Mouse (Mus musculus) lung, adult 2 months (tissue): ENCODE measurements around the gene Cyb5d1. TPM values are rescaled to one million over a fixed set of nuclear protein-coding genes. Genes with fewer than 3 reads are reported as not detected.

Experiments
- DNase-seq: peaks from one replicate; pipeline ENCODE4 v3.0.0; 2022
- H3K4me1 ChIP-seq: fragments of 200-500 bp; 2 replicates; pipeline ENCODE4 v1.6.1; 2011; ENCODE audit warnings: low read length; ENCODE audit not compliant: control insufficient read depth, insufficient read depth
- H3K4me3 ChIP-seq: fragments of 200-500 bp; replicated peaks from 2 replicates; pipeline ENCODE3; 2011; ENCODE audit warnings: low read depth, mild to moderate bottlenecking, control low read depth, low read length; ENCODE audit errors: extremely low read depth
- CTCF ChIP-seq: fragments of 200-500 bp; IDR thresholded peaks from 2 replicates; pipeline ENCODE4 v1.5.1; 2011; ENCODE audit warnings: mild to moderate bottlenecking, low read length, control low read depth; ENCODE audit not compliant: insufficient read depth
- POLR2A ChIP-seq: fragments of 200-500 bp; IDR thresholded peaks from 2 replicates; pipeline ENCODE4 v1.6.1; 2011; ENCODE audit warnings: low read depth, mild to moderate bottlenecking, control low read depth, low read length, borderline replicate concordance; ENCODE audit errors: extremely low read depth
- WGBS: fragments of 180-500 bp; shearing (Covaris S2); methylation state at CpG from one replicate; pipeline ENCODE4 v1.1.7; 2018; 5-methylcytosine and 5-hydroxymethylcytosine counted together
- polyA plus RNA-seq: library from polyadenylated mRNA; depleted of rRNA; stranded (reverse); fragments of >200 nt; gene quantifications from 2 replicates; pipeline ENCODE4 v1.2.3, GENCODE M21; 2012

Cyb5d1 gene
- polyA plus RNA-seq, 1 experiment, result 24.7 TPM

DNA sequence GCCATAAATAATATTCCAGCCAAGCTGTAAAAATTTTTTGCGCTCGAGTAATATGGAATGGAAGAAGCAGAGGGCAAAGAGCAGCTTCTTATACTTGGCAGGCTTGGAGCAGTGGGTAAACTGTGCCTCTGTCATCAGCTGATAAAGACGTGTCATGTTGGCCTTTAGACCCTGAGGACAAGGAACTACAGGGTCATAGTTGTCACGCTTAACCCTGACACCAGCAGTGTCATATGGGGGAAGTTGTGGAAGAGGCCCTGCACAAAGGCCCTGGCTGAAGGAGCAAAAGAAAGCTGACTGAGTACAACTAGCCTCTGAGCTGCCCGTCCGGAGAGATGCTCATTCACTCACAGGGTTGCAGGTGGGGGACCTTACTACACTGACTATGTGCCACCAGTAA, 28.5 kb upstream of the Cyb5d1 start:
- H3K4me3 ChIP-seq, result no peak overlapping the region
- DNase-seq, result no peak
- TF ChIP-seq POLR2A (no peak), CTCF (no peak)
- H3K4me1 ChIP-seq, result no peaks in the 10 kb centered on the region
- WGBS, result 65% methylated on average over 6 of the region's 6 CpGs

DNA sequence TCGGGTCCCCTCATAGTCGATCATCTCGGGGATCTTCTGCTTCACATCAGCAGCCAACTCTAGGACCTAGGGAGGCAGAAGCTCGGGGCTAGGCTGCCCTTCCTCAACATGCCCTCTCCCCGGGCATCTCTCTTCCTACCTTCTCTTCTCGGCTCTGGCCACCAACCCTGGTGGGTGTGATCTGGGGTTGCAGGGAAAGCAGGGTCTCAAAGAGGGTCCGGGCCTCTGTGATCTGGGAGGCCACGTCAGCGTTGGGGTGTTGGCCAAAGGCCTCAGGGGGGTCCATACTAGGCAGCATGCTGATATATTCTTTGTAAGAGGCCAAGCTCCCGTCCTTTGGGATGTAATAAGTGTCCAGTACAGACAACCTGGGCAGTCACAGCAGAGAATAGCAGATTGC, 27.4 kb upstream of the Cyb5d1 start:
- 91% methylated on average over 10 of the region's 10 CpGs for WGBS
- Histone ChIP-seq H3K4me1 (no peaks in the 10 kb centered on the region), H3K4me3 (no peak overlapping the region)
- no peak for DNase-seq
- TF ChIP-seq CTCF (no peak), POLR2A (no peak)

DNA sequence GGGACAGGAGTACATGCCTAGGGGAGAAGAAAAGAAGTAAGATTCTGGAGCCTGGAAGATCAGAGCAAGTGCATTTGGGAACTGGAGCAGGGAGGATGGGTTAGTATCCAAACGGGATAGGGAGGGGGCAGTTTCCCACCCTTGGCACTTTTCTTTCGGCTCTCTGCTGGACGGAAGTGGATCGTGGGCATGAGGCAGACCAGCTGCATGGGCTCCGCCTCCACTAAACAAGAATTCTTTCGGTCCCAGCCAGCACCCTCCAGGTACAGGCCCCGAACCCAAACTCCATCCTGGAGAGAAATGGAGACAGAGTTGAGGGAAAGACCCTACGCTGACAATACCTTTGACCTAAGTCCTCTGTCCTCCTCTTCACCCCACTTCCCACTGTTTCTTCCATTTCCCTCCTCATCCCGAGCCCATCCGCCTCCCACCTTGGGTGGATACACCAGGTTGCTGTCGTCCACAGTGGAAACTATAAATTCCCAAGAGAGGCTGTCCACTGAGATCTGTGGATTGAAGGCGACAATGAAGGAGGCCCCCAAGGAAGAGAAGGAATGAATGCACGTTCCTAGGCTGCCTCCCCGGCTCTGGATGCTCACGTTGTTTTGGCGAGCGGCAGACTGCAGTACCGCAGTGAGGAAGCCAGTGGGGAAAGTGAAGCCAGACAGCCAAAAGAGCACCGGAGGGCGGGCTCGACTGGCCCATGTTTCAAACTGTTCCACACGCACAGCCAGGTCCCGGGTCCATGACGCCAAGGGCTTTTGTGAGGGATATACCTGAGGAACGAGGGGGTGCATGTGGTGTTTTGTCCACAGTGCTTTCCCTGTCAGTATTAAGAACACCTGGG, 25.9 kb upstream of the Cyb5d1 start:
- TF ChIP-seq POLR2A (no peak), CTCF (no peak)
- no peaks in the 10 kb centered on the region for H3K4me1 ChIP-seq
- no peak for DNase-seq
- H3K4me3 ChIP-seq, result no peak overlapping the region
- WGBS, result 29% methylated on average over 25 of the region's 25 CpGs

DNA sequence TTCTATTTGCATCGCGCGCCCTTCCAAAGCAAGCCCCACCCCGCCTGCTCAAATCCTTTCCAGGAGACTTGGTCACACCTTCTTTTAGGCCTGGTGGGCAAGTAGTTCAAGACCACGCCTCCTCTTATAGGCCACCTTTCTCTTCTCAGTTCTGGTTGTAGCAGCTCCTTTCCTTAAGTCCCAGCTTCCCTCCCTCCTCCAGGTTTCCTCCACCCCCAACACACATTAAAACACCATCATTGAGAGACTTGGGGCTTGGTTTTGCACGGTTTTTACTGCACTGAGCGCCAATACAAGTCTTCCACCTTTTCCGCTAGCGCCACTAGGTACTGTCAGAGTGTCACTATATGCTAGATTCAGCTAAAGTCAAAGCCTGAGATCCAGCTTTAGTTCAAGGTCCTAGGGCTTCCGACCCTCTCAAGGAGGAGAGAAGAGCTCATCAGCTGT, 25.1 kb upstream of the Cyb5d1 start:
- WGBS, result 21% methylated on average over 10 of the region's 10 CpGs
- Histone ChIP-seq H3K4me3 (peak overlapping the region; percentile 73), H3K4me1 (no peaks in the 10 kb centered on the region; the same call in 1 of the 2 replicates)
- TF ChIP-seq CTCF (no peak), POLR2A (no peak)
- no peak for DNase-seq

DNA sequence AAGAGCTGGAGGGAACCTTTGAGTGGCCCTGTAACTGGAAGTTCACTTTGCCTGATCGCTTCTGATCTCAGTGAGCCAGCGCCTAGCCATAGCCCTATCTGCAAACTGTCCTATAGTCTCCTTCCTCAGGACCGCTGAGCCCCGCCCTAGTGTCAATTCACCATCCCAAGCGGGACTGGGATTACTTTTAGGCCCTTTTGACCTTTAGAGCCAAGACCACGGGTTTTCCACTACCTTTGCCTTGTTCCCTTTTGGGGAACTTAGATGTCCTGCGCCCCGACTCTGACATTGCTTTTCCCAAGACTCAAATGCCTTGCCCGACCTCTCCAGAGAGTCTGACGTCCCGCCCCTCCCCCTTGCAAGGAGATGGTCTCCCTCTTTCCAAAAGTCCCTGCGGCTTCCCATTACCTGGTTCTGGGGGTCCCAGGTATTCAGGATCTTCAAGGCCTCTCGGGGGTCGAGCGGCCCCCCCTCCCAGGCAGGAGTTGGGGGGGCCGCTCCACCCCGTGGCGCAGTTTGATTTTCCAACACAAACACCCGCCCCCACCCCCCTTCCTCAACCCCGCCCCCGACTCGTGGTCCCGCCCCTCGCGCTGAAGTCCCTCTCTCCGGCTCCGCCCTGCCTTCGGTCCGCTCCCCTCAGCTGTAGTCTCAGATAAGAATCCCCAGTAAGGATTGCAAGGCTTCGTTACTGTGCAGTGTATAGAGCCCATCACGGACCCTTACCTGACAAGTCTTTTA, 24.6 kb upstream of the Cyb5d1 start:
- peak; percentile 82 for DNase-seq
- WGBS, result under 1% methylated on average over 31 of the region's 31 CpGs

DNA sequence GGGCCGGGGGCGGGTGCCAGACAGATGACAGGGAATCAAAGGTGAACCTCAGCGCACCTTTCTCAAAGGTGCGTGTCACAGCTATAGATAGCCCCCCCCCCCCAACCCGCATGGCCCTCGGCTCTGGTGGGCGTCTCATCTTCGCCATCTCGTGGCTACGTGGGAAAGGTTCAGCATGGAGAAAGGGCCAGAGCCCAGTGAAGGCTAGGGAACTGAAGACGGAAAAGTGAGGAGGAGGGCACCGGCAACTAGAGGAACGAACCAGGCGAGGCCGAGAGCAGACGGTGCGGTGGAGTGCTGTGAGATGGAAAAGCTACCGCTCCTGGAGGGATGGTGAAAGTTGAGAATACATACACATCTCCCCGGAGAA, 24.0 kb upstream of the Cyb5d1 start:
- TF ChIP-seq POLR2A, result peak; percentile 49; the same call in 1 of the 2 replicates
- TF ChIP-seq CTCF, result peak; percentile 33
- no peak for DNase-seq
- H3K4me3 ChIP-seq, result peak overlapping the region; percentile 73
- under 1% methylated on average over 19 of the region's 19 CpGs for WGBS
- peaks cover 2% of the 10 kb centered on the region; the same call in 1 of the 2 replicates for H3K4me1 ChIP-seq

More for the DNA sequence above, 24.6 kb upstream of the Cyb5d1 start:
- peak overlapping the region; percentile 73 for H3K4me3 ChIP-seq
- H3K4me1 ChIP-seq, result no peaks in the 10 kb centered on the region; the same call in 1 of the 2 replicates
- TF ChIP-seq POLR2A (peak; percentile 34; the same call in 1 of the 2 replicates), CTCF (no peak)

DNA sequence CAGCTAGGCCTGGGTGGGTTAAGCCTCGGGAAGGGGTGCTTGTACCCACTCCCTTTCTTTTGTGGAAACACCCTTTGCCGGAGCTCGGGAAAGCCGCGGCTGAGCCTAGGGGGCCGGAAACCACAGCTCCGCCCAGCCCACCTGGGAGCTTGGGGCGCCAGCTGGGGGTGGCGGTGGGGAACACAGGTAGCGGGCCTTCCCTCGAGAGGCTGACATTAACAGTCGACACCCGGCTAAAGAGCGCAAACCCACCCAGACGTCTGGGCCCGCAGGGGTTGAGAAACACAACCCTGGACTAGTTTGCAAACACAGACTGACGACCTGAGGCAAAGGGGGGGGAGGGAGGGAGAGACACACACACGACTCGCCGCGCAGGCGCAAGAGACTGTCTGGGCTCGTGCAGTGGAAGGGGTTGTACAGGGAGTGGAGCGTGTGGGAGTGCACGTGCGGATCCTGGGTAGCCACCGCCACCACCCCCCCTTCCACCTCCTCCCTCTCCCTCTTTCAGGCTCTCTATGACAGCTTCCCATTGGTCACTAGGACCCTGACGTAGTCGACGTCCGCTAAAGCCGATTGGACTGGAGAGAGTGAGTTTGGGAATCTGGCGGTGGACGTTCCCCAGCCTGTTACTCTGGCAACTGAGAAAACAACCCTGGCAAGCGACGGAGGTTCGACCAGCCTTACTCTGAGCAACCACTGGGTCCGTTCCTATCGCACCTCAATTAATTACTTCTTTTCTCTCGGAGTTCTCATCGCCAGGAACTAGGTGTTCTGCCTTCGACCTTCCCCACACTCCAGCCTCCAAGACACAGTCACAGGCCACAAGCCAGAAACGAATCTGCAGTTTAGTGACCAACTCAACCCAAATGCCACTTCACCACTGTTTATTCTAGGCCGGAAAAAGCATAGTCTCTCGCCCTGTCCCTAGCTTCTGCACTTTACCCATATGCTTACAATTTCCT, 23.3 kb upstream of the Cyb5d1 start:
- H3K4me1 ChIP-seq, result peaks cover 6% of the 10 kb centered on the region; the same call in 1 of the 2 replicates
- TF ChIP-seq CTCF (no peak), POLR2A (peak; percentile 82)
- DNase-seq, result peak; percentile 83
- under 1% methylated on average over 45 of the region's 45 CpGs for WGBS
- peak overlapping the region; percentile 87 for H3K4me3 ChIP-seq

DNA sequence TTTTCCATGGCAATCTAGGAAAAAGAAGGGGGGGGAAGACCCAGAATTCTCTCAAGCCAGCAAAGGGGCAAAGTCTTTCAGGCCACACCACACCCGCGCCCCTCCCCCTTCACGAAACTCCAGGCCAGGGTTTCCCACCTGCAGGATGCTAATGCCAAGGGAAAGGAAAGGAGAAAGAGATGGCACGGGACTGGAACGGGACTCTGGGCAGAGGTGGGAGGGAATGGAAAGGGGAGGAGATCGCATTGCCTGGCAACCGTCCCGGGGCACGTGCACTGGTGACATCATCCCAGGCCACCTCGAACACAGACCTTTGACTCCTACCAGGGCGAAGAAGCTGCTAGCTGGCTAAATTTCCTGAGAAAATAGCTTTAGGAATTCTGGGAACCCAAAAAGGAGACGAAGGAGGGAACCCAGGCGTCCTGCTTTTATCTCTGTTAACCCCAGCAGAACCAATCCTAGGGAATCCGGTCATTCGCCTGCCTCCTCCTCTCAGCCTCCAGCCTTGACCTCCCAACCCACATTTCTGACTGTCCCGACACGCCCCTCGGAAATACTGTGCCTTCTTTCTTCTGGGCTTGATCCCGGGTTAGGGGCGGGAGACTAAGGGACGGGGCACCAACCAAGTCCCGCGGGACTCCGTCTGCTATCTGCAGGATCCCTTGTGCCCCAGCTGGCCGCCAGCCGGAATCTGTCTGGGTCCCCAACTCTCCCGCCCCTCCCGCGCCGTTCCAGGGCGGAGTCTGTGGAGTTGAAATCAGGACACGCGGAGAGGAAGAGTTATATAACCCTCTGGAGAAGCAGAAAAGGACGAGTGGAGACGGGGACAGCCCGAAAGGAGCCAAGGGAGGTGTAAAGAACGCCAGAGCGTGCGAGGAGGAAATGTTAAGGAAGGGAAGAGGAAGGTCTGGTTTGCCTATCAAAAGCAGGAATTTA, 22.3 kb upstream of the Cyb5d1 start:
- TF ChIP-seq POLR2A (peak; percentile 91; the same call in 1 of the 2 replicates), CTCF (no peak)
- Histone ChIP-seq H3K4me1 (peaks cover 10% of the 10 kb centered on the region; the same call in 1 of the 2 replicates), H3K4me3 (peak overlapping the region; percentile 87)
- peak; percentile 93 for DNase-seq
- 2% methylated on average over 39 of the region's 39 CpGs for WGBS

DNA sequence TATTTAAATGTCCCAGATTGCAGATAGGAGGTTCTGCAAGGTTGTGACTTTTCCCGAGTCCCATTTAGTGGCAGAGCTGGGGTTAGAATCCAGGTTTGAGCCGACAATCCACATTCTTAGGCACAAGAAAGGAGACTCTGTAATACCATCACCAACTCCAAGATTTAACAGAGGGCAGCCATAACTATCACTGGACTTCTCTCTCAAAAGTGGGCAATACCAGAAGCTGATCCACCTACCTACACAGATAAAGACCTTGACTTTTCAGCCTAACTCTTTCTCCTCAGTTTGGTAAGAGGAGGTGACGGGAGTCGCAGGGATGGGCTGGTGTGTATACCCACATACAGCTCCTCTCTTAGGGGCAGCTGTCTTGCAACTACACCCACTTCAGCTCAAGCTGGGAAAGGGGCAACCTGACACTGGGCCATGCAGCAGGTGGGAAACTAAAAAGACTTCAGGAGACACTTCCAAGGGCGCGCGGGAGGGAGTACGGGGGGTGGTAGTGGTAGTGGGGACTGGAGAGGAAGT, 21.6 kb upstream of the Cyb5d1 start:
- H3K4me1 ChIP-seq, result peaks cover 10% of the 10 kb centered on the region; the same call in 1 of the 2 replicates
- TF ChIP-seq CTCF (no peak), POLR2A (no peak)
- peak overlapping the region; percentile 25 for H3K4me3 ChIP-seq
- DNase-seq, result no peak
- WGBS, result 13% methylated on average over 8 of the region's 8 CpGs
